Mouse (Mus musculus): ENCODE measurements around the gene Fbxw21. TPM values are rescaled to one million over a fixed set of nuclear protein-coding genes. Genes with fewer than 3 reads are reported as not detected.
A peak's percentile ranks its signal among the peaks of the same experiment; 100 is the strongest.

The Fbxw21 gene
- polyA plus RNA-seq, 1 experiment from 2014 or later, result not detected

DNA sequence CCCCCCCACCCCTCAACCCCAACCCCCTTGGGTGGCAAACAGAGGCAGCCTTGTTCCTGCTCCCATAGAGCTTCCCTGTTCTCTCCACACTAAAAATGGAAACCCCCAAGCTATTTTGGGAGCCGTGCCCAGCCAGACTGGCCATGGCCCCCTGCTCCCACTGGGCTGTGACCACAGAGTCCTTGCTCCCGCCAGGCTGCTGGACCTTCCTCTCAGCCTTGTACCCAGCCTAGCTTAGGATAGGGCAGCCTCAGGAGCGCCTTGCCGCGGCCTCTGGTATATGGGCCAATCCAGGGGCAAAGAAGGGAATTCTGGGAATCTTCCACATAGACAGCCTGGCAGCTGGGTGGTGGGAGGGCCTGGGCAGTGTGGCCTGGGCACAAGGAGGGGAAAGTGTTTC is 64.0 kb downstream of the Fbxw21 start:
- ATAC-seq (ENCODE audit: low FRiP score, low TSS enrichment), result no peak
- H3K27ac ChIP-seq (ENCODE audit: low read depth, low read length), result peak overlapping the region; percentile 99; the same call in 1 of the 2 replicates
- WGBS, result 62% methylated on average over 5 of the region's 5 CpGs

DNA sequence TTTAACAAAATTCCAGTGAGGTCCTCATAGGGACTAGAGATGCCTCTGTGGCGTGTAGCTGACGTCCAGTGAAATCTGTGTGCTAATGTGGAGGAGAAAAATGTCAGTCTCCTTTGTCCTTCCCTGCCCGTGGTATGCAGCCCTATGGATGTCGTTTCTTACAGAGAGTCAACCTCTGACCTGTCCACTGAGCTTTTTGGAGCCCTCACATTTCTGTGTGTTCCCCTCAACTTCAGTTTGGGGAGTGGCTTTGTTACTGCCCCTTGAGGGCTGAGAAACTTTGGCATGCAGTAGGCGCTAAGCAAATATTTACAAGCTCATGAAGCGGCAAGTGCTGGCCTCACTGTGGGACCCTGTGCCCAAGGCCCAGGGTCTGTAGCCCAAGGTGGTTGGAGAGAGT is 64.5 kb downstream of the Fbxw21 start:
- H3K4me1 ChIP-seq (ENCODE audit: control insufficient read depth, insufficient read depth, low read length), result peaks cover 64% of the 10 kb centered on the region
- peaks cover 23% of the 10 kb centered on the region for H3K36me3 ChIP-seq (ENCODE audit: control insufficient read depth, insufficient read depth, low read length)
- no peaks in the 10 kb centered on the region for H3K9me3 ChIP-seq (ENCODE audit: control insufficient read depth, low read length)
- peak overlapping the region; percentile 99 for H3K27ac ChIP-seq (ENCODE audit: low read depth, low read length)
- ATAC-seq (ENCODE audit: low FRiP score, low TSS enrichment), result no peak
- H3K4me3 ChIP-seq (ENCODE audit: low read length), result peak overlapping the region; percentile 78
- peak overlapping the region; percentile 91; the same call in 1 of the 2 replicates for H3K9ac ChIP-seq (ENCODE audit: low read depth, low read length)
- 16% methylated on average over 6 of the region's 6 CpGs for WGBS
- no peaks in the 10 kb centered on the region for H3K27me3 ChIP-seq (ENCODE audit: control insufficient read depth, insufficient read depth, low read length)
- peak overlapping the region; percentile 54 for H3K4me2 ChIP-seq (replicated peaks; ENCODE audit: low read depth, low read length)

More for the DNA sequence above, 64.0 kb downstream of the Fbxw21 start:
- no peaks in the 10 kb centered on the region for H3K9me3 ChIP-seq (ENCODE audit: control insufficient read depth, low read length)
- H3K27me3 ChIP-seq (ENCODE audit: control insufficient read depth, insufficient read depth, low read length), result no peaks in the 10 kb centered on the region
- peak overlapping the region; percentile 10; the same call in 1 of the 2 replicates for H3K4me3 ChIP-seq (ENCODE audit: low read length)
- H3K9ac ChIP-seq (ENCODE audit: low read depth, low read length), result no peak overlapping the region
- peaks cover 25% of the 10 kb centered on the region for H3K36me3 ChIP-seq (ENCODE audit: control insufficient read depth, insufficient read depth, low read length)
- H3K4me1 ChIP-seq (ENCODE audit: control insufficient read depth, insufficient read depth, low read length), result peaks cover 62% of the 10 kb centered on the region
- peak overlapping the region; percentile 54 for H3K4me2 ChIP-seq (replicated peaks; ENCODE audit: low read depth, low read length)

- peak overlapping the region; percentile 91 for H3K9ac ChIP-seq (ENCODE audit: low read depth, low read length)
- H3K4me2 ChIP-seq (replicated peaks; ENCODE audit: low read depth, low read length), result peak overlapping the region; percentile 54
- ATAC-seq (ENCODE audit: low FRiP score, low TSS enrichment), result peak; percentile 17; the same call in 1 of the 2 replicates
- WGBS, result 16% methylated on average over 6 of the region's 6 CpGs
- H3K4me3 ChIP-seq (ENCODE audit: low read length), result peak overlapping the region; percentile 78
- H3K27ac ChIP-seq (ENCODE audit: low read depth, low read length), result peak overlapping the region; percentile 99
- no peaks in the 10 kb centered on the region for H3K27me3 ChIP-seq (ENCODE audit: control insufficient read depth, insufficient read depth, low read length)
- peaks cover 22% of the 10 kb centered on the region for H3K36me3 ChIP-seq (ENCODE audit: control insufficient read depth, insufficient read depth, low read length)
- H3K9me3 ChIP-seq (ENCODE audit: control insufficient read depth, low read length), result no peaks in the 10 kb centered on the region
- H3K4me1 ChIP-seq (ENCODE audit: control insufficient read depth, insufficient read depth, low read length), result peaks cover 64% of the 10 kb centered on the region
These were observed 65.0 kb downstream of the Fbxw21 start for GRCm38 (mm10) chr9:109096856-109097255.

DNA sequence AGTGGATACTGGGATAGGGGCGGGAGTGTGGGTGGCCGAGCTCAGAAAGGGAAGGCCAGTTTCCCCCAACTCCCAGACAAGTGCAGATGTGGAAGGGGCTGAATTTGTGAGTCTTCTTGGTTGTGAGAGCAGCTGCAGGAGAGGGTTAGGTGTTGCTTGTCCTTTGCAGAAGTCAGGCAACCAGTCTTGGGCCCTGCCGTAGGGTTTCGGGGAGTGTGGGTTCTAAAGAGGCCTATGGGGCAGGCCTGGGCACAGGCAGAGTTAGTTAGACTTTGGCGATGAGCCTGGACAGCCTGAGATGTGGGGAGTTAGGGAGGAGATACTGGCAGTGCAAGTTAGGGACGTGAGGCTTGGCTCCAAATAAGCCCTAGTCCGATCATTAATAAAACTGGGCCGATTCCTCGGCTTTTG is 65.6 kb downstream of the Fbxw21 start:
- H3K9me3 ChIP-seq (ENCODE audit: control insufficient read depth, low read length), result no peaks in the 10 kb centered on the region
- peaks cover 24% of the 10 kb centered on the region for H3K36me3 ChIP-seq (ENCODE audit: control insufficient read depth, insufficient read depth, low read length)
- H3K4me2 ChIP-seq (replicated peaks; ENCODE audit: low read depth, low read length), result peak overlapping the region; percentile 54
- peak overlapping the region; percentile 99 for H3K27ac ChIP-seq (ENCODE audit: low read depth, low read length)
- peak overlapping the region; percentile 91 for H3K9ac ChIP-seq (ENCODE audit: low read depth, low read length)
- H3K4me3 ChIP-seq (ENCODE audit: low read length), result peak overlapping the region; percentile 78
- H3K27me3 ChIP-seq (ENCODE audit: control insufficient read depth, insufficient read depth, low read length), result no peaks in the 10 kb centered on the region
- peaks cover 64% of the 10 kb centered on the region for H3K4me1 ChIP-seq (ENCODE audit: control insufficient read depth, insufficient read depth, low read length)
- 15% methylated on average over 9 of the region's 9 CpGs for WGBS
- ATAC-seq (ENCODE audit: low FRiP score, low TSS enrichment), result no peak

DNA sequence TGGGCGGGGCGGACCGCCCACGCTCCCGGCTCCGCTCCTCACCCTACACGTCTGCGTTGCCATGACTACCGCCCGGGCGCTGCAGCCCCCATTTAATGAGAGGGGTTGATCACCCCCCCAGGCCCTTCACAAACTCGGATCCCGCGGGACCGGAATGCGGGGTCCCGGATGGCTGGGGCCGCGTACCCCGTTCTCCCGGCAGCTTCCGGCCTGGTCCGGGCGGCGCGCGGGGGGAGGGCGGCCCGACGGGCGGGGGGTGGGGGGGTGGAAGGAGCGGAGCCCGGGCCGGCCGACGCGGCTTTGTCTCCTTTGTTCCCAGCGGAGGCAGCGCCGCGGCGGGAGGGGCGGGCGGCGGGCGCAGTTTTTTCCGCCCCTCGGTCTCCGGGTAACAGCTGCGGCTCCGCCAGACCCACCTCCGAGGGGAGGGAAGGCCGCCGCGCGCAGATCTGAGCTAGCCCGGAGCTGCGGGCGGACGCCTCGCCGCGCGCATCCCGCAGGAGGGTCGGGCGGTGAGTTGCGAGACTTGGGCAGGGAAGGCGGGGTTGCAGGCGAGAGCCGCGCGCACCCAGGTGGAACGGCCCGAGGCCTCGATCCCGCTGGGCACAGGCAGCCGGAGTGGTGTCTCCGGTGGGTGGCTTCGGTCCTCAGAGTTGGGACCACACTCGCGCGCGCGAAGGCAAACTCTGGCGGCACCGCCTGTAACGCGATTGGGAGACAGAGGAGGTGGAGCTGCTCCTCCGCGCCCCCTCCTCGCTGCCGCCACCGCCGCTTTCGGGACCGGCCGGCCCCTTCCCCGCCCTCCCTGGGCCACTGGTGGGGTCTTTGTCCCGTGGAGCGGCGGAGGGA is 66.5 kb downstream of the Fbxw21 start, which contains the start of gene Plxnb1:
Gene Plxnb1, plus strand, starts transcription at position 253 of the 846 bp plus-strand sequence.
- H3K27me3 ChIP-seq (ENCODE audit: control insufficient read depth, insufficient read depth, low read length), result no peaks in the 10 kb centered on the region
- peak within 1 kb of the TSS; percentile 78 for H3K4me3 ChIP-seq (ENCODE audit: low read length)
- WGBS, result under 1% methylated on average over 84 of the region's 102 CpGs
- peak within 1 kb of the TSS; percentile 99 for H3K27ac ChIP-seq (ENCODE audit: low read depth, low read length)
- H3K36me3 ChIP-seq (ENCODE audit: control insufficient read depth, insufficient read depth, low read length), result peaks cover 19% of the 10 kb centered on the region
- H3K9me3 ChIP-seq (ENCODE audit: control insufficient read depth, low read length), result no peaks in the 10 kb centered on the region
- H3K4me1 ChIP-seq (ENCODE audit: control insufficient read depth, insufficient read depth, low read length), result peaks cover 59% of the 10 kb centered on the region
- ATAC-seq (ENCODE audit: low FRiP score, low TSS enrichment), result peak; percentile 48
- H3K9ac ChIP-seq (ENCODE audit: low read depth, low read length), result peak within 1 kb of the TSS; percentile 91
- peak within 1 kb of the TSS; percentile 54 for H3K4me2 ChIP-seq (replicated peaks; ENCODE audit: low read depth, low read length)

GRCm38 (mm10) chr9:109094553-109095136 is 67.2 kb downstream of the Fbxw21 start:
- peaks cover 55% of the 10 kb centered on the region for H3K4me1 ChIP-seq (ENCODE audit: control insufficient read depth, insufficient read depth, low read length)
- H3K9me3 ChIP-seq (ENCODE audit: control insufficient read depth, low read length), result no peaks in the 10 kb centered on the region
- H3K4me2 ChIP-seq (replicated peaks; ENCODE audit: low read depth, low read length), result peak overlapping the region; percentile 54
- H3K27ac ChIP-seq (ENCODE audit: low read depth, low read length), result peak overlapping the region; percentile 99
- peak; percentile 26 for ATAC-seq (ENCODE audit: low FRiP score, low TSS enrichment)
- H3K27me3 ChIP-seq (ENCODE audit: control insufficient read depth, insufficient read depth, low read length), result no peaks in the 10 kb centered on the region
- peak overlapping the region; percentile 91 for H3K9ac ChIP-seq (ENCODE audit: low read depth, low read length)
- WGBS, result 0% methylated on average over 17 of the region's 21 CpGs
- peaks cover 12% of the 10 kb centered on the region for H3K36me3 ChIP-seq (ENCODE audit: control insufficient read depth, insufficient read depth, low read length)
- peak overlapping the region; percentile 78 for H3K4me3 ChIP-seq (ENCODE audit: low read length)

DNA sequence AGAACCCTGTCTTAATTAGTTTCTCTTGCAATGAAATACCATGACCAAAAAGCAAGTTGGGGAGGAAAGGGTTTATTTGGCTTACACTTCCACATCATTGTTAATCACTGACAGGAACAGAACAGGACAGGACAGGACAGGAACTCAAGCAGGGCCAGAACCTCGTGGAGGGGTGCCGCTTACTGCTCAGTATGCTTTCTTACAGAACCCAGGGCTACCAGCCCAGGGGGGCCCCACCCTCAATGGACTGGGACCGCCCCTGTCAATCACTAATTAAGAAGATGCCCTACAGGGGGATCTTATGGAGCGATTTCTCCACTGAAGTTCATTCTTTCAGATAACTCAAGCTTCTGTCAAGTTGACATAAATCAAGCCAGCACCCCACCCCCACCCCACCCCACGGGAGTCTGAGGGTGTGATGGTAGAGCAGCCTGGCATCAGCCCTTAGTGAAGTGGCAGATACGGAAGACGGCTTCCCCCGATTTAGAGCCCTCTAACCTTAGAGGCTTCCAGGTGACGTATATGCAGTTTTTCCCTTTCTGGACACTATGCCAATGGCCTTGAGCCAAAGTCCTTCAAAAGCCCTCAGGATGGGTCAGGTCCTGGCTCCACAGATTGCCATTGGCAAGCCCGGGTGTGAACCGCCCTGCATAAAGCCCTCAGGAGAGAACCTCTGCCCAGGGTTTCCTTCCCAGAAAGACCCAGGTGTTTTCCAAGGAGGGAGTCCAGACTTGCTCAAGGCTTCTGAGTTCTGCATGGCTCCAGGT is 67.9 kb downstream of the Fbxw21 start:
- Histone ChIP-seq H3K27me3 (ENCODE audit: control insufficient read depth, insufficient read depth, low read length) (no peaks in the 10 kb centered on the region), H3K9ac (ENCODE audit: low read depth, low read length) (peak overlapping the region; percentile 91; the same call in 1 of the 2 replicates), H3K27ac (ENCODE audit: low read depth, low read length) (peak overlapping the region; percentile 99), H3K9me3 (ENCODE audit: control insufficient read depth, low read length) (no peaks in the 10 kb centered on the region), H3K4me3 (ENCODE audit: low read length) (peak overlapping the region; percentile 78), H3K4me1 (ENCODE audit: control insufficient read depth, insufficient read depth, low read length) (peaks cover 49% of the 10 kb centered on the region), H3K4me2 (replicated peaks; ENCODE audit: low read depth, low read length) (peak overlapping the region; percentile 54), H3K36me3 (ENCODE audit: control insufficient read depth, insufficient read depth, low read length) (peaks cover 11% of the 10 kb centered on the region)
- ATAC-seq (ENCODE audit: low FRiP score, low TSS enrichment), result no peak; the same call in 1 of the 2 replicates
- 12% methylated on average over 11 of the region's 11 CpGs for WGBS

DNA sequence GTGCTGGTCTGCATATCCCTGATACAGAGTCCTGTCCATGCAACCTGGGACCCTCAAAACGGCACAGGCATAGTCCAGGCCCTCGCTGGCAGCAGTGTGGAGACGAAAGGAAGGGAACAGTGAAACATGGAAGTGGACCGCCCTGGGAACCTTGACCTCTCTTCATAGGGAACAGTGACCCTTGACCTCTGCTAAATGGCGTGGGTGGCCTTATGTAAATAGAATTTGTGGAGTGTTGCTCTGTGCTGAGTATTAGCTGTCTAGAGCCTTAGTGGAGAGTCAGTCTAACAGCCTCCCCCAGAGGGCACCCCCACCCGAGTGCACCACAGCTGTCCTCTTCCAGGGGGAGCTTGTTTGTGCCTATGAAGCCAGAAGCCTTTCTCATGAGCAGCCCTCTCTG is 69.0 kb downstream of the Fbxw21 start:
- Histone ChIP-seq H3K9ac (ENCODE audit: low read depth, low read length) (no peak overlapping the region), H3K4me3 (ENCODE audit: low read length) (no peak overlapping the region), H3K27me3 (ENCODE audit: control insufficient read depth, insufficient read depth, low read length) (no peaks in the 10 kb centered on the region), H3K4me2 (replicated peaks; ENCODE audit: low read depth, low read length) (no peak overlapping the region), H3K4me1 (ENCODE audit: control insufficient read depth, insufficient read depth, low read length) (peaks cover 37% of the 10 kb centered on the region), H3K36me3 (ENCODE audit: control insufficient read depth, insufficient read depth, low read length) (peaks cover 11% of the 10 kb centered on the region), H3K9me3 (ENCODE audit: control insufficient read depth, low read length) (no peaks in the 10 kb centered on the region), H3K27ac (ENCODE audit: low read depth, low read length) (0 out of 2 replicates have a peak overlapping the region, but pooled peaks have one; percentile 32)
- ATAC-seq (ENCODE audit: low FRiP score, low TSS enrichment), result no peak
- 44% methylated on average over 6 of the region's 6 CpGs for WGBS
